Mouse (Mus musculus) liver, adult 2 months (tissue): ENCODE data around the gene Cd300lf. TPM values are rescaled to one million over a fixed set of nuclear protein-coding genes. Genes with fewer than 3 reads are reported as not detected.

Source experiments
- DNase-seq: peaks from one replicate; pipeline ENCODE4 v3.0.0-alpha.2; 2011; ENCODE audit warnings: low read depth, low spot score; ENCODE audit errors: extremely low read depth
- H3K27ac ChIP-seq: fragments of 200-500 bp; replicated peaks from 2 replicates; pipeline ENCODE4 v1.5.1; 2012; ENCODE audit warnings: low read depth, mild to moderate bottlenecking, control low read depth, inconsistent platforms, low read length; ENCODE audit not compliant: insufficient read depth
- H3K27me3 ChIP-seq: fragments of 200-500 bp; 2 replicates; pipeline ENCODE4 v1.6.1; 2012; ENCODE audit warnings: mild to moderate bottlenecking, moderate library complexity, low read length, inconsistent platforms; ENCODE audit not compliant: control insufficient read depth, insufficient read depth
- H3K36me3 ChIP-seq: fragments of 200-500 bp; 2 replicates; pipeline ENCODE4 v1.6.1; 2012; ENCODE audit warnings: low read length, inconsistent platforms; ENCODE audit not compliant: control insufficient read depth, insufficient read depth
- H3K4me1 ChIP-seq: fragments of 200-500 bp; 2 replicates; pipeline ENCODE4 v1.6.1; 2011; ENCODE audit warnings: low read length; ENCODE audit not compliant: control insufficient read depth, insufficient read depth
- H3K4me3 ChIP-seq: fragments of 200-500 bp; 2 replicates; pipeline ENCODE4 v1.5.1; 2011; ENCODE audit warnings: low read depth, mild to moderate bottlenecking, control low read depth, low read length, moderate library complexity; ENCODE audit not compliant: insufficient read depth
- H3K79me2 ChIP-seq: fragments of 200-500 bp; 2 replicates; pipeline ENCODE4 v1.6.1; 2012; ENCODE audit warnings: inconsistent platforms, mild to moderate bottlenecking, low read length, moderate library complexity; ENCODE audit not compliant: control insufficient read depth, insufficient read depth
- H3K9ac ChIP-seq: fragments of 200-500 bp; 2 replicates; pipeline ENCODE4 v1.6.1; 2012; ENCODE audit warnings: low read depth, mild to moderate bottlenecking, control low read depth, inconsistent platforms, low read length
- CTCF ChIP-seq: fragments of 200-500 bp; IDR thresholded peaks from 2 replicates; pipeline ENCODE4 v1.5.1; 2011; ENCODE audit warnings: low read depth, low read length, control low read depth
- POLR2A ChIP-seq: fragments of 200-500 bp; IDR thresholded peaks from 2 replicates; pipeline ENCODE4 v1.6.1; 2011; ENCODE audit warnings: low read length, control low read depth; ENCODE audit not compliant: insufficient read depth; ENCODE audit errors: extremely low read depth
- WGBS: fragments of 180-500 bp; shearing (Covaris S2); methylation state at CpG from one replicate; pipeline ENCODE4 v1.1.7; 2018; 5-methylcytosine and 5-hydroxymethylcytosine counted together
- polyA plus RNA-seq: library from polyadenylated mRNA; depleted of rRNA; stranded (reverse); fragments of >200 nt; gene quantifications from 2 replicates; pipeline ENCODE4 v1.2.3, GENCODE M21; 2012
- total RNA-seq: library from RNA; depleted of rRNA; stranded (reverse); fragments of >200 nt; gene quantifications from 2 replicates; pipeline ENCODE4 v1.2.3, GENCODE M21; 2014

The Cd300lf gene
- total and polyA plus RNA-seq, 2 experiments: 1.1 to 1.2 TPM

GRCm38 (mm10) chr11:115163568-115164150 is 29.9 kb upstream of the Cd300lf start:
- Histone ChIP-seq H3K79me2 (peaks cover 39% of the 10 kb centered on the region), H3K27me3 (no peaks in the 10 kb centered on the region), H3K27ac (peak overlapping the region; percentile 95), H3K36me3 (peaks cover 1% of the 10 kb centered on the region; the same call in 1 of the 2 replicates), H3K9ac (peak overlapping the region; percentile 97), H3K4me3 (peak overlapping the region; percentile 92), H3K4me1 (peaks cover 35% of the 10 kb centered on the region)
- no peak for TF ChIP-seq POLR2A
- TF ChIP-seq CTCF: 0 out of 2 replicates have a peak, but pooled peaks have one; percentile 21
- DNase-seq: no peak
- under 1% methylated on average over 47 of the region's 47 CpGs for WGBS

GRCm38 (mm10) chr11:115162832-115163480 is 29.2 kb upstream of the Cd300lf start, which contains the start of gene Slc9a3r1:
Slc9a3r1 (plus strand) TSS chr11:115163341.
- DNase-seq: peak; percentile 93
- no peaks in the 10 kb centered on the region for H3K36me3 ChIP-seq
- H3K4me1 ChIP-seq: peaks cover 28% of the 10 kb centered on the region
- peak within 1 kb of the TSS; percentile 97 for H3K9ac ChIP-seq
- TF ChIP-seq CTCF: no peak
- peak; percentile 99 for TF ChIP-seq POLR2A
- peak within 1 kb of the TSS; percentile 95 for H3K27ac ChIP-seq
- peak within 1 kb of the TSS; percentile 92 for H3K4me3 ChIP-seq
- H3K27me3 ChIP-seq: no peaks in the 10 kb centered on the region
- H3K79me2 ChIP-seq: peaks cover 32% of the 10 kb centered on the region
- WGBS: under 1% methylated on average over 47 of the region's 47 CpGs

GRCm38 (mm10) chr11:115162205-115162601 is 28.4 kb upstream of the Cd300lf start:
- Histone ChIP-seq H3K4me1 (peaks cover 21% of the 10 kb centered on the region), H3K36me3 (no peaks in the 10 kb centered on the region), H3K27ac (peak overlapping the region; percentile 67), H3K27me3 (no peaks in the 10 kb centered on the region), H3K9ac (peak overlapping the region; percentile 21; the same call in 1 of the 2 replicates), H3K4me3 (no peak overlapping the region), H3K79me2 (peaks cover 24% of the 10 kb centered on the region)
- 9% methylated on average over 9 of the region's 9 CpGs for WGBS
- peak; percentile 57 for DNase-seq
- TF ChIP-seq POLR2A (no peak), CTCF (no peak)

GRCm38 (mm10) chr11:115161578-115162204 is 27.9 kb upstream of the Cd300lf start:
- DNase-seq: peak; percentile 31
- H3K27ac ChIP-seq: peak overlapping the region; percentile 67
- H3K9ac ChIP-seq: no peak overlapping the region
- peaks cover 18% of the 10 kb centered on the region for H3K4me1 ChIP-seq
- H3K4me3 ChIP-seq: no peak overlapping the region
- no peak for TF ChIP-seq POLR2A
- TF ChIP-seq CTCF: no peak
- peaks cover 22% of the 10 kb centered on the region for H3K79me2 ChIP-seq
- no peaks in the 10 kb centered on the region for H3K36me3 ChIP-seq
- 50% methylated on average over 9 of the region's 9 CpGs for WGBS
- H3K27me3 ChIP-seq: no peaks in the 10 kb centered on the region

GRCm38 (mm10) chr11:115160883-115161577 is 27.2 kb upstream of the Cd300lf start:
- WGBS: 9% methylated on average over 10 of the region's 10 CpGs
- no peak overlapping the region for H3K4me3 ChIP-seq
- TF ChIP-seq POLR2A: no peak
- peak; percentile 97 for TF ChIP-seq CTCF
- H3K79me2 ChIP-seq: peaks cover 19% of the 10 kb centered on the region
- no peak overlapping the region for H3K9ac ChIP-seq
- no peaks in the 10 kb centered on the region for H3K27me3 ChIP-seq
- DNase-seq: peak; percentile 43
- H3K4me1 ChIP-seq: peaks cover 15% of the 10 kb centered on the region
- no peaks in the 10 kb centered on the region for H3K36me3 ChIP-seq
- H3K27ac ChIP-seq: peak overlapping the region; percentile 8; the same call in 1 of the 2 replicates
